Mouse (Mus musculus) layer of hippocampus, postnatal 14 days (tissue): ENCODE data around the gene Ano3. TPM values are rescaled to one million over a fixed set of nuclear protein-coding genes. Genes with fewer than 3 reads are reported as not detected.

Source experiments
- DNase-seq, 2 experiments: peaks; one replicate each; pipeline ENCODE4 v3.0.0; 2021 to 2022; ENCODE audit warnings: low spot score in 2 of 2, mixed read lengths in 1 of 2
- total RNA-seq, 2 experiments: library from RNA; stranded (reverse); gene quantifications; 2 replicates each; pipeline ENCODE4 v1.2.3; 2021

The Ano3 gene
- total RNA-seq, 2 experiments from 2014 or later: 30.8 to 31.2 TPM

DNA sequence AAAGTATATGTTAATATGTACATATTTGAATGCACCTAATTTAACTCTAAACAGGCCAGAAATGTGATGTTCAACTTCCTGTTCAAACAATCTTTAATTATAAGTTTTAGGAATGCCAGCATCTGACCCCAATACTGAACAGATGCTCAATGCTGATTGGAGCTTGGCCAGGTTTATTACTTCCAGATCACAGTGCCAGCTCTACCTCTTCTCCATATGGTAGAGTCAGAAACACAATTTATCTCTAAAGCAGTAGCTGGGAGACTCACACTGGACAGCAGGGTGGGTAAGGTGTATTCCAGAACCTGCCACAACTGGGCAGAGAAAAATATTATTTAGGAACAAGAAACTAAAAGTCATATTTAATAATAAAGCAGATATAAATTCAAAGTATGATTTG is 134.5 kb downstream of the Ano3 start:
- DNase-seq: peak in 1 of 2 experiments; percentile 18

DNA sequence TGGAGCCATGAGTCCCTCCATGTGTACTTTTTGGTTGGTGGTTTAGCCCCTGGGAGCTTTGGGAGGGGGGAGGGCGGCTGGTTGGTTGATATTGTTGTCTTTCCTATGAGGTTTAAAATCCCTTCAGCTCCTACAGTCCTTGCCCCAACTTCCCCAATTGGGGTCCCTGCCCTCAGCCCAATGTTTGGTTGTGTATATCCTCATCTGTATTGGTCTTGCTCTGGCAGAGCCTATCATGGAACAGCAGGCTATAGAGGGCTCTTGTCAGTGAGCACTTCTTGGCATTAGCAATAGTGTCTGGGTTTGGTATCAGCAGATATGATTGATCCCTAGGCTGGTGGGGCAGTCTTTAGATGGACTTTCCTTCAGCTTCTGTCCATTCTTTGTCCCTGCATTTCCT is 135.8 kb downstream of the Ano3 start:
- no peak for DNase-seq

DNA sequence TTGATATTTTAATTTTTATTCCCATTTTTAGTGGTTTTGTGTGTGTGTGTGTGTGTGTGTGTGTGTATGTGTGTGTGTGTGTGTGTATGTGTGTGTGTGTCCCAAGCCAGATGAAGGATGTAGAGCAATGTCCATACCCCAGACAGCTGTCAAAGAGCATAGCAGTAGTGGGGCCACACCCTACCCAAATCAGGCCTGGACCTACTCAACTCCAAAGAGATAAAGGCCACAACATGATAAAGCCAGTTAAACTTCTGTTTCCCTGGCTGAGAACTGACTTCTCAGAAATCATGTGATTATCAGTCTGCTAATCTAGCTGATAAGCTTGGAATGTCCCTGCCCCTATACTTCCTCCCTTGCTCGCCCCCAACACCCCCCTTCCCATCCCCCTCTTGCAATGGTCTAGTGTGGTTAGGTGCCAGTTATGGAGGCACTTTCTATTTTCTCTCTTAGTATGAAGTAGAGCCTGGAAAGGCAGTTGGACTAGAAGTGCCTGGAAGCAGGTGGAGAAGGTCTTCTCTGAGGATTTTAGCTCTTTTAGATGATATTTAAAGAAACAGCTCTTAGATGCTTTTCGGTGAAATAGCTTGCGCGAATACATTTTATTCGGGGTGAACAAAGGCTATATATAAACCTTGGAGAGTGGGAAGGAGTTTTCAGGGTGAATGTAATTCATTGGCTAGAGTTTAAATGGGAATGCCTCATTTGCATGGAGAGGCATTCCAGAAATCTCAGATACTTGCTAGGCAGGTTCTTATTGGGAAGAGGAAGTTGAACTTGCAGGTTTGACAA is 144.2 kb downstream of the Ano3 start:
- DNase-seq: no peak

DNA sequence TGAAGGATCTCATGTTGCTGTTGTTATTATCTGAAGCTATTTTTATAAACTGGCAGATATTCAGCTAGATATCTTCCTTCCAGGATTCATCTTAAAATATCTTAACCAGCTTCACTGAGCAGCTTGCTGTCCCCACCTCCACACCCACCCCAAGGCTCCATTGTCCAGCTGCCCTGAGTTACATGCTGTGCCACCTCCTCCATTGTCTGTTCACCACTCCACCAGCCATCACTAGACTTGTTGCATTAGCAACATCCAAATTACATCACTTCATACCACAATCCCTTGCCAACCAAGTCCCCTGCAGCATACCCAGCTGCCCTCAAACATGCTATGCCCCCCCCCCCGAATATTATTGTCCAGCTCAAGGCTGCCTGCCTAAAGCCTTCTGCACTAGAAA is 154.8 kb downstream of the Ano3 start:
- no peak for DNase-seq

DNA sequence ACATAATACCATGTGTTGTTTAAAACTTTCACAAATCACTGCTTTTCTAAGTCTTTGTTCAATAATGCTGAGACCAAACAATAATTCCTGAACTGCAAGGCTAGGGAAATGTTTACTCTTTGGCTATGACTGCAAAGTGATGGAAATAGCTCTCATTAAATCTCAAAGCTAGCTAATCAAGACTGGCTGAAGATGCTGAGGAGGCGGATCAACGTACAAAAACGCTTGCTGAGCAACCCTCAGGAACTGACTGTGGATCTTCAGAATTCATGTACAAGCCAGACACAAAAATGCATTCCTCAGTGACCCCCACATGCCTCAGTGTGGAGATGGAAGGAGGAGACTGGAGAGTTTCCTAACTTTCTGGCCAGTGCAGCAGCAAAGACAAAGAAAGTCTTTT is 155.3 kb downstream of the Ano3 start:
- no peak for DNase-seq

DNA sequence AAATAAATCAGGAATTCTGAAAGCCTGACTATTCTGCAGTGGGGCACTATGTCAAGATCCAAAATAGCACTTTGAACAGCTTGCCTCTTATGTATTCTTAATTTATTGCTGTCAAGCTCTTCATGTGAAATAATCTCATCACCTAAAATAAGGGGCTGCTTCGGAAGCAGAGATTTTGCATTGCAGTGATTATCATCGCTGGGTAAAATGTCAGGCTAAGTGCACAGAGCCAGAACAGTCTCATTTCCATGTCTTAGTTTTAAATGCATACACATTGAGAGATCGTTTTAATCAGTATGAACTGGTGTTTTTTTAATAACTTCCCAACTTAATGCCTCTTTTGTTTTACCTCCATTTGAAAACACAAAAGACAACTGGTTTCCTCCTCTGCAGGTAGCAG is 163.3 kb downstream of the Ano3 start:
- DNase-seq: no peak

DNA sequence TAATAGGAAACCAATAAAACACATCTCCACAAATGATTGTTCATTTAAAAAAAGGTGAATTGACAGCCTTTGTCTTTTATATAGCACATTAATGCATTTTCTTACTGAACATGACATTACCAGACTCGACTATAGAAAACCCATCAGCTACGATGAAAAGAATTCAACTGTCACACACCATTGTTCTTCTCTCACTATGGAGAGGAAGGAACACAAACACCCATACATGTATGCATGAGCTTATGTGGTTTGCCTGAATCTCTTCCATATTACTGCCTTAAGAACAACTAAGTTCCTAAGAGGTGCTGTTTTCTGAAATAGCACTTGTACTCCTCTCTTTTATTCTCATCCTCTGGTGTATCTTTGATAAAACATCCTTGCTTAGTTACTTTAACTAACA is 191.3 kb downstream of the Ano3 start:
- DNase-seq: no peak

DNA sequence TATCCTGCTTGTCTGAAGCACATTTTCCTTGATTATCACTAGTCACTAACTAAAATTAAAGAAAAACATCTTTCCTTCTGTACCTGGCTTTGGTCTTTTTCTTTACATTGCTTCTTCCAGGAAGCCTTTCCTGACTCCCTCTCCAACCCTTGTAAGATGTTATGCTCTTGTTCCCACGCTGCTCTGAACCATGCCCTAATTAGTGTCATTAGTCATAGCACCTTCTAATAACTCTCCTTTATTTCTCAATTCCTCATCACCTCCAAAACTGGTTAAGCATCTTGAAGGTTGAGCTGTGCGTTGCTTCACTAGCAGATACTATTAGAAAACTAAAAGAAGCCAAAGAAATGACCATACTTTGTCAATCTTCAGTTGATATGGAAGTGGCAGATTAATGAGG is 193.2 kb downstream of the Ano3 start:
- DNase-seq: no peak

DNA sequence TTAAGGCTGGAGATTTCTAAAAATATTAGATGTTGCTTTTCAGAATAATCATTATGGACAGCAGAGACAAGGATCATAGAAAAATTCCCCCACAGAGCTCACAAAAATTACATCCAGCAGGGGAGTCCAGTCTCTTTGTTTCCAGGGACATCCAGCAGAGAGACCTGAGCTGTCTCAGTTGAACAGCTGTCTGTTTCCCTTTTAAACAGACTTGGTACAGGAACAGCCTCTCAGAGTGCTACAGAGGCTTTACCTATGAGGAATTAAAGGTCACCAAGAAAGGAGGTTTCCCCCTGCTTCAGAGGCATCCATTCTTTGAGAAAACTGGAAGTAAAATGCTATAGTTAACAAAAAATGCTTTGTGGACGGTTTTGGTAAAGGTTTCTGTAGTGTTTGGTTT is 210.2 kb downstream of the Ano3 start:
- no peak for DNase-seq

DNA sequence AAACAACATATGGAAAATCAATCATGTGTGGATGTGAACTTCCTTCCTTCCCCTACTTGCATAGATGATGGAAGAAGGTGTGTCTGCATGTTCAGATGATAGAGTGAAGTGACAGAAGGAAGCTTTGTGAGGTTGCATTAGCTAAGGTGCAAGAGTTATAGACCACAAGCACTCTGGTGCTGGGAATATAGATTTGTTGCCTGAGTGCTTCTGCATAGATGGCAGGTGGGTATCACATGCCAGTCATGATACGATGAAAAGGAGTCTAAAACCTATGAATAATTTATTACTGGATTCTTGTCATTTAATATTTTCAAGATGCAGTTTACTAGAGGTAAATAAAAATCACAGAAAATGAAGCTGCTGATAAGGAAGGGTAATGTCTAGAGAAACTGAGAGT is 210.9 kb downstream of the Ano3 start:
- DNase-seq: no peak

DNA sequence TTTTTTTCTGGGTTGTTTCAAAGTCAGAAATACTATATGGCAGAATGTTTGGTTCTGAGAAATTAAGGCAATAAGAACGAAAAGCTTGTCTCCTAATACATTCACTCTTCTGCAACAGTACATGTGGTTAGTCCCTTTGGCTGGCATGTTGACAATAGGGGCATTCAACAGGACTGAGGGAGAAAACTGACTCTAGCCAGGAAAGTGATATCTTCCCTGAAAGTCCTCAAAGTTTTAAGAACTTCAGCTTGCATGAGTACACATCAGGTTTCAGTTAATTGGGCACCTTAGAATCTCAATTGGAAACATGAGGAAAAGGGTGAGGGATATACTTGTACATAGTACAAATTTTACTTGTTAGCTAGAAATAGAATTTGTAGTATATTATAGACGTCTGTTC is 212.7 kb downstream of the Ano3 start:
- no peak for DNase-seq

DNA sequence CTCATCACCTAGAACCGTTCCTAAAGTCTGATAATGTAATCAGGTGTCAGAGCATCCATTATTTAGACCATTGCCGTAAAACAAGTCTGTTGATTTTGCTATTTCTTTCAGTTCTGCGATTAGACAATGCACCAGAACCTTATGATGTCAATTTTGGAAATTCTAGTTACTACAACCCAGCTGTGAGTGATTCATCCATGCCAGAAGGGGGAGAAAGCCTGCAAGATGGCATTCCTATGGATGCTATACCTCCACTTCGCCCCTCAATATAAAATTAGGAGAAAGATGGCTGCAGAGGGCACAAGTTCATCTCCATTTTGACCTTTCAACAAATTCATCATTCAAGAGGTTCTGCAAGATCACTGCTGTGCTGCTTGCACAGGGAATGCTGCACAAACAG is 213.5 kb downstream of the Ano3 start:
- peak in 1 of 2 experiments; percentile 6 for DNase-seq

DNA sequence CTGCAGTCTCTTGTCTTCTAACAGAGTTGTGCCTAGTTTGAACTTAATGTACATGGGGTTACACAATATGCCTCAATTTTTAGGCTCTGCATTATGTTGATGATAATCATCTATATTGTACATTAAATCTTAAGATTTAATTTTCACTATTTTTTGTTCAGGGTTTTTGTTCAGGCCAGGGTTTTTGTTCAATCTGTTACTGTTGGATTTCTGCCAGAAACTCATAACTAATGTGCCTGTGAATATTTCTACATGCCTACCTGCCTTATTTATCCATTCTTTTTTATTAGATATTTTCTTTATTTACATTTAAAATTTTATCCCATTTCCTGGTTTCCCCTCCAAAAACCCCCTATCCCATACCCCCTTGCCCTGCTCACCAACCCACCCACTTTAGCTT is 224.6 kb downstream of the Ano3 start:
- peak in 1 of 2 experiments; percentile 9 for DNase-seq

DNA sequence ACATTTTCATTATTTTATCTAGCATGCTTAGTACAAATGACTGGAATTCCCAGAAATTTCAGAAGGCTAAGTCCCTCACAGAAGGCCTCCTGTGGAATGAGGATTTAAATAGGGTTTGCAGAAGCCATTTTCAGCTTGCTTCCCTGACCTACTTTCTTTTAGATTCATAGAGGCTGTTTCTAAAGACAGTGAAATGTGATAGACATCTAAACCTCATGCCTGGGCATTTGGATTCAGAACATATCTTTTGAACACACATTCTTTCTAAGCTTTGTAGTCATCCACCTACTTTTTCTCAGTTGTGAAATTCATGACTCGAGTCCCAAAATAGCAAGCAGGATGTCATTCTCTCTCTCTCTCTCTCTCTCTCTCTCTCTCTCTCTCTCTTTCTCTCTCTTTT is 228.5 kb downstream of the Ano3 start:
- no peak for DNase-seq

DNA sequence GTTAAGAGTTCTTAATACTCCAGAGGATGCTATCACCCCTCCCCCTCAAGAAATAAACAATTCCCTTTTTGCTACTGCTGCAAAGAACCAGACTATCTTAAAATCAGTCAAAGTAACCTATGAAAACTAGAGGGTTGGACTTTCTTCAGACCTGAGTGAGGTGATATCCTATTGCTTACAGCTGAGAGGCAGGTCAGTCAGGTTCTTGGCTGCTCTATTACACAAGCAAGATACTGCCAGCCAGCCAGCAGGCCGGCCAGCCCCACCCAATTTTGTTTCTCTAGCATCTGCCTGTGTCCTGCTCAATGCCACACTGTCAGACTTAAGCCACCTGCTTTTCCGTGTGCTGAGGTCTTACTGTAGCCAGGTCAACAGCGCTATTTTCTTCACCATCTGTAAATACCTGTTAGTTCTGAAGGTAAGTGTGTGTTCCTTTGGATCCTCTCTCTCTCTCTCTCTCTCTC is 229.4 kb downstream of the Ano3 start, which contains the start of gene Muc15:
Muc15 (plus strand) TSS at position 51 of the 464 bp plus-strand sequence.
- DNase-seq: no peak

DNA sequence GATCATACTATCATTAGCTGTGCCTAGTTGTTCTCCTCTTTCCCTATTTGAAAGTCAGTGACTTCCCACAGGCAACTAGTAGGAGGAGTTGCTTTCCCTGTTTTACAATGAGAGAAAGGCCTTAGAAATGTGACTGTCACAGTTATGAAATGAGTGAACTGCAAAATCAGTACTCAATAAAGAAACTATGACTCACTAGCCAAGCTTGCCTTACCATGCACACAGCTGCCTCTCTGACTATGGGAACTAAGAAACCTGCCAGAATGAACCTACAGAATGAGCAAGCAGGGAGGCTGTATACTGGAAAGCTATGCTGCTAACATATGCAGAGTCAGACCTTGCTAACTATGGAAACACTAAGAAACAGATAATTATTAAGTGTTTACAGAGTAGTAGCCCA is 231.7 kb downstream of the Ano3 start:
- DNase-seq: no peak

DNA sequence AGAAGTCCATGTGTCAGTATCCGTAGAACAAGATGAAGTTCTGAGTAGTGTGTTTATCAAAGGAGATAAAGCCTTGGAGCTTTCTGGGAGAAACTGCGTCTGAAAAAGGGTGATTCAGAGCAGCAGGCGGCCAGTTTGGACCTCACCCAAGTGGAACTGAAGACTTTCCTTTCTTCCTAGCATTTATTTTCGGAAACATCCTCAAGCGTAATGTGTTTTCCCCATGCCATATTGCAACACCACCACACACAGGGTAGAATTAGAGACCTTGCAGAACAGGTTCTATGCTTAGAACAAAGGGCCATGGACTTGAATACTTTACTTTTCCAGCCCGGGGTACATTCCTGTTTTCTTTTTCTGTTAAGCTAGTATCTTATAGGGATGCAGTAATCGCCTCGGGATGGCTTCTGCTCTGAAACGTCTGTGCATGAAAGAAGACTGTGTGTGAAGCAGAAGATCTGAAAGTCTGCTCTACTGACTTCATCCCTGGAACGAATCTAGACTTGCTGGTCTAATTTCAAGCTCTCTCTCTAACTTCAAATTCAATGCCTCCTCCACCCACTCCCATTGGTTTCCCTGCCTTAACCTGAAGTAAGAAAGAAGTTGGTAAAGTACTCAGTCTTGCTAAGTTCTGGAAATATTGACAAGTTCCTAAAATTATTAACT is 240.5 kb downstream of the Ano3 start:
- peak in 1 of 2 experiments; percentile 3 for DNase-seq

DNA sequence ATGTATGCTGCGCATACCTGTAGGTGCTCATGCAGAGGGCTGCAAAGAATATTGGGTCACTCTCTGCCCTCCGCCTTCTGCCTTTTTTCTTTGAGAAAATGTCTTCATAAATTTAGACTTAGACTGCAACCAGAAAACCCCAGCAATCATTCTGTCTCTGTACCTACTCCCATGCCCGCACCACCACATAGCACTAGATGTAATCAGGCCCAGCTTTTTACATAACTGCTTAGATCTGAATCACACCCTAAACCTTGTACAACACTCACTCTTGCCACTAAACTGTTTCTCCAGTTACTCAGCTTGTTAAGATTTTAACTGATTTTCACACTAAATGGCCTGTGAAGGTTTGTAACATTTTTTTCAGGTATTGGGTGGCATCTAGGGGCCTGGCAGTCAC is 241.3 kb downstream of the Ano3 start:
- DNase-seq: no peak

DNA sequence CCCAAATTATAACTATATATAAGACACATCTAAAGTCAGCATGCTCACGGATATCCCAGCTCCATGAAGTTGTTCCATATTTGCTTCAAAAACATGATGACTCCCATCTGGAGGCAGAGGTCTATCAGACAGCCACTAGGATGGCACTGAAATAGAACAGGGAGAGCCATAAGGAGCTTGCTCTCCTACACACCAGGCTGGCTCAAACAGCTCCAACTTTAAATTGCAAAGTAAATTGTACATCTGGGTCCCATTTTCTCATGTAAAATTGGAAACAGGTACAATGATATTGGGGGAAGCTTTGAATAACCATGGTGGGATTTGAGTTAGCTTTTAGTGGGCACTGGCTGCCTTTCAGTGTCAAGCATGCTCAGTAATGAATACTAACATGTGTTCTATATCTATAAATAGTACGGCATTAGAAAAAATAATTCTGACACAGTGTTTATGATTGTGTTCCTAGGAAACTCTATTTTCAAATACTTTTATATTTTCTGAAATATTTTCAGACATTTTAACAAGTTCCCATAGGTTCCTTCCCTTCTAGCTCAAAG is 279.6 kb downstream of the Ano3 start:
- DNase-seq: no peak

DNA sequence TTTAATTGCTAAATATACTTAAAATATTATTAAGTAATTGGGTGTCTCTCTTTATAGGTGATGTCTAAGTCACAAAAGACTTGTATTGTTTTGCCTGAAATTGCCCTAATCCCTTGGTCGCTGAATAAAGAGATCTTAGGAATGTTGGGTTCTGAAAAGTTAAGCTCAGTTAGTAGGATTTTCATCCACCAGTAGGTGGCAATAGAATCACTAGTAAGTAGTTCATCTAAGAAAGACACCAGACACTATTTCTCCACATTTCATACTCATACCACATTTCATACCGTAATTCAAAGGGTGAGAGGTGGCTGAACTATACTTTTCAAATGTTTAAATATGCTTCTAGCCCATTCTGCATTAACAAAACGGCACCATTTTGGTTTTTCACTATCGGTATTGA is 287.4 kb downstream of the Ano3 start:
- peak in 1 of 2 experiments; percentile 62 for DNase-seq

DNA sequence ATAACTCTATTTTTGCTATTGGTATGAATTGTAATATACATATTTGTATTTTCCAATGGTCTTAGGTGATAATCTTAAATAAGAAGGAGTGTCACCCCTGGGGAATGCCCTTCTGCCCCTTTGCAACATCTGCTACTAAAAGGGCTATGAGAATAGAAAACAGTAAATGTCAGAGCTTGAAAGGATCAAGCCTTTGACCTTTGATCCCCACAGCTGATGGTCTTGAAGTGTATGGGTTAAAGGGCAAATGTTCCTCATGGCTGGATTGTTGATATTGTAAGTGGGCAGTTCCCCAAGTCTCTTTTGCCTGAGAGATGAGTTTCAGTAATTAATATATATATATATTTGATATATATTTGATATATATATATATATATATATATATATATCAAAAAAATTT is 305.9 kb downstream of the Ano3 start:
- DNase-seq: no peak

DNA sequence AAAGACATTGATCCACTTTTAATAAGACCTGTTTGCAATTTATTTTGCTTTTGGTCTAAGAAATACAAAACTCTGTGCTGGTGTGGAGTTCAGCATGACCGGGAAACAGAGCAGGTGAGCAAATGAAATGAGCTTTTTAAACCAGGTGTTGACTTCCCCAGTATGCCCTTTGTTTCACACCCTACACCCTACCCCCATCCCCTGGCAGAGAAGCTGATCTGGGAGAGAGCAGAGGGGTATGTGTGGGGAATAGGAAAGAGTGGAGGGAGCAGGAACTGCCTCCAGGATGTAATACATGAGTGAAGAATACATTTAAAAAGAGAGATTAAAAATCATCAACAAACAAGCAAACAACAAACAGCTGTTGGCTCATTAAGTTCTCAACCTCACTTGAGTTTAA is 306.4 kb downstream of the Ano3 start:
- DNase-seq: no peak
